Mouse (Mus musculus): Measurements from ENCODE around the gene P2rx7. TPM values are rescaled to one million over a fixed set of nuclear protein-coding genes. Genes with fewer than 3 reads are reported as not detected.
"Not testable (repeated sequence)": the region's sequence is repeated elsewhere in the genome, so short reads cannot be mapped to it uniquely, and the experiment has no call there.

Gene P2rx7
- total RNA-seq, 4 experiments from 2014 or later = 0.92 to 1.5 (median 1.1) TPM

GRCm38 (mm10) chr5:122646050-122646449 is 2.3 kb downstream of the P2rx7 start:
- DNase-seq (ENCODE audit: low spot score in 2 of 2) = no peak

GRCm38 (mm10) chr5:122647256-122647924 is 3.7 kb downstream of the P2rx7 start:
- DNase-seq (ENCODE audit: low spot score in 2 of 2) = no peak

- DNase-seq (ENCODE audit: low spot score in 2 of 2) = not testable (repeated sequence)
Observed at GRCm38 (mm10) chr5:122647952-122648374, 4.3 kb downstream of the P2rx7 start.

- DNase-seq (ENCODE audit: low spot score in 2 of 2) = no peak
Observed at GRCm38 (mm10) chr5:122649264-122649663, 5.6 kb downstream of the P2rx7 start.

- no peak for DNase-seq (ENCODE audit: low spot score in 2 of 2)
Observed at GRCm38 (mm10) chr5:122650100-122650499, 6.4 kb downstream of the P2rx7 start.

DNA sequence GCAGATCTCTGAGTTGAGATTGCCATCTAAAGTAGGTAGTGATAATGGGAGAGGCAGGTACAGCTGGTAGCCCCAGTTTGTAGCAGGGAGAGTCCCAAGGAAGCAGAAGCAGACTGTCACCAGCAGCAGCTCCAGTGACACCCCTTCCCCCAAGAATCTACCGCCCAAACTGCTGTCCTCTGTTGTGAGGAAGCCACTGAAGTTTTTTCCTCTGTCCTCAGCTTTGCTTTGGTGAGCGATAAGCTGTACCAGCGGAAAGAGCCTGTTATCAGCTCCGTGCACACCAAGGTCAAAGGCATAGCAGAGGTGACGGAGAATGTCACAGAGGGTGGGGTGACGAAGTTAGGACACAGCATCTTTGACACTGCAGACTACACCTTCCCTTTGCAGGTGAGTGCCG is 8.8 kb downstream of the P2rx7 start:
- no peak for DNase-seq (ENCODE audit: low spot score in 2 of 2)

GRCm38 (mm10) chr5:122653112-122653445 is 9.4 kb downstream of the P2rx7 start:
- no peak for DNase-seq (ENCODE audit: low spot score in 2 of 2)

DNA sequence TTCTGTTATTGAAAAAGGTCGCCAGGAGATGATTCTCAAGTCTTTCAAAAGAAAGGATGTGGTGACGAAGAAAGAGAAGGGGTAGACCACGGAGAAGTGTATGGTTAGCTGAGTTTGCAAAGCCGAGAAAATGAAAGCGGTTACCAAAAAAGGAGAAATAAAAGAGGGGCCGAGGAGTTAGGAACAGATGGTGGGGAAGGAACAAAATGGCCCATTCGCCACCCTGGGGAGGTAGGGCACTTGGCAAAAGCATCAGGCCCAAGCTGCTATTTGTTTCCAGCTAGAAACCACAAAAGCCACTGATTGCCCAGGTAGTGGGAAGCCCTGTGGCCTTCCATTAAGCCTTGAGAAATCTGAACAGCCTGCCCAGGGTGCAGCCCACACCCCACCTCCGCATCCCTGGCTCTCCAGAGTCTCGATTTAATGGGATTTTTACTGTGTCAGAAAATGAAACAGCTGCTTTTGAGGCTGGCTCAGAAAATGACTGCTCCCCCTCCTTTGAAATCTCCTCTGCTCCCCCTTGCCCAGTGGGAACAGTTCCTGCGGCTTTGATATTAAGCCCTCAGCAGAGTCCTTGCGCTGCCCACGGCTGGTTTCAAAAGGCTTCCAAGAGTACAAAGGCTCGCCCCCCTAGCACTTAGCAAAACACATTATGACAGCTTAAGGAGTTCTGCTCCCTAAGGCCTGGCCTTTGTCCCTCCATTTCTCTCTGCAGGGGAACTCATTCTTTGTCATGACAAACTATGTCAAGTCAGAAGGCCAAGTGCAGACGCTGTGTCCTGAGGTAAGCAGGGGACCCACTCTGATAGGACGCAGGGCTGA is 9.9 kb downstream of the P2rx7 start:
- no peak for DNase-seq (ENCODE audit: low spot score in 2 of 2)

- DNase-seq (ENCODE audit: low spot score in 2 of 2) = no peak
Observed at GRCm38 (mm10) chr5:122654268-122654573, 10.5 kb downstream of the P2rx7 start.

- no peak for DNase-seq (ENCODE audit: low spot score in 2 of 2)
Observed at GRCm38 (mm10) chr5:122656808-122657207, 13.1 kb downstream of the P2rx7 start.

- no peak for DNase-seq (ENCODE audit: low spot score in 2 of 2)
Observed at GRCm38 (mm10) chr5:122662501-122662900, 18.8 kb downstream of the P2rx7 start.

- DNase-seq (ENCODE audit: low spot score in 2 of 2) = no peak
Observed at GRCm38 (mm10) chr5:122665036-122665435, 21.3 kb downstream of the P2rx7 start.

GRCm38 (mm10) chr5:122668981-122669897 is 25.5 kb downstream of the P2rx7 start:
- DNase-seq (ENCODE audit: low spot score in 2 of 2) = no peak

- not testable (repeated sequence) for DNase-seq (ENCODE audit: low spot score in 2 of 2)
Observed at GRCm38 (mm10) chr5:122671641-122672040, 27.9 kb downstream of the P2rx7 start.

DNA sequence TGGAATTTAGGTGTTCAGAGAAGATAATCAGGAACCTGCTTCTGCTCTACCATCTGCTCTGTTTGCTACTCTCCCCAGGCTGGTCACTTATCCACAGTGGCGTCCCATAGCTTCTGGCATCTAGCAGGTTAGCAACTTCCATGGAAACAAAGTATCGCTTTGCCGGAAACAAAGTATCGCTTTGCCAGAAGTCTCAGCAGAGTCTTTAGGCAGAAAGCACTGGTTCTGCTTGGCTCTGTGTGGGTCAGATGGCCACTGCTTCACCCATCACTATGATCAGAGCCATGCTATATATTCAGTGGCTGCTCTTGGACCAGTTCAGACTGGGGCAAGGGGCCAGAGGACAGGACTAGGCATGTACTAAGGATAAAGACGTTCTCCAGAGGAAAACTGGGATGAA is 28.6 kb downstream of the P2rx7 start:
- DNase-seq (ENCODE audit: low spot score in 2 of 2) = no peak

GRCm38 (mm10) chr5:122676002-122676401 is 32.3 kb downstream of the P2rx7 start:
- no peak for DNase-seq (ENCODE audit: low spot score in 2 of 2)

- DNase-seq (ENCODE audit: low spot score in 2 of 2) = no peak
Observed at GRCm38 (mm10) chr5:122677983-122678382, 34.3 kb downstream of the P2rx7 start.

DNA sequence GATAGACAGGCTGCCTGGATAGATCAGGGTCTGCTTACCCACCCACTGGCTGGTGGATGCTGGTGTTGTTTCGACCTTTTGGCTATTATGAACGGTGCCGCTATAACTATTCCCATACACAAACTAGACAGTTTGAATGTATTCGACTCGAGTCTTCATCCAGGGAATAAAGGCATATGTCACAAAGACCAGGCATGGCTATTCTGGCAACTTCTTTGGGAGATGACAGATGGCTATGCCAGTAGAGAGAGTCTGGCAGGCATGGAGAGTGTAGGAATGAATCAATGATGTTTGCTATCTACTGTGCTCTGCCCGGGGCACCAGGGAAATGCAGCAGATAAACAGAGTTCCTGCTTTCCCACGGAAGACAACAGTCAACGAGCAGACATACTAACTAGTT is 36.2 kb downstream of the P2rx7 start:
- no peak for DNase-seq (ENCODE audit: low spot score in 2 of 2)

- DNase-seq (ENCODE audit: low spot score in 2 of 2) = no peak
Observed at GRCm38 (mm10) chr5:122681276-122681675, 37.6 kb downstream of the P2rx7 start.

DNA sequence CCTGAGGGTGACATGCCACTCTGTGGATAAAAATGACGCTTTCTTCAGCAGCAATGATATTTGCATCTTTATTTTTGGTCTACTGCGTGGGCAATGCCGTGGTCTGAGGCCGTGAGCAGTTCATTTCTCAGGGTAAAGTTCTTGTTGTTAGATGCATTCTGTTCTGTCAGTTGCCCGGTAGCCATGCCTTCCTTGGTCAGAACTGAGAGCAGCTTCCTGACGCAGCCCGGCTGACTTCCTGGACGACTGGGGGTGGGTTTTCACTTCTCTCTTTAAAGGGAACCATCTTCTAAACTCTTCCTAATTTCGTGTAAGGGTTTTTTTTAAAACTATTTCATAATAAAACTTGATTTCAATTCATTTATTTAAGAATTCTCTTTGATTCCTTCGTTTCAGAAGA is 40.2 kb downstream of the P2rx7 start:
- DNase-seq (ENCODE audit: low spot score in 2 of 2) = no peak

GRCm38 (mm10) chr5:122687391-122687790 is 43.7 kb downstream of the P2rx7 start:
- DNase-seq (ENCODE audit: low spot score in 2 of 2) = no peak

GRCm38 (mm10) chr5:122689153-122689552 is 45.4 kb downstream of the P2rx7 start:
- no peak for DNase-seq (ENCODE audit: low spot score in 2 of 2)
